Mouse (Mus musculus): ENCODE results near the gene C330007P06Rik. TPM values are rescaled to one million over a fixed set of nuclear protein-coding genes. Genes with fewer than 3 reads are reported as not detected.
A peak's percentile ranks its signal among the peaks of the same experiment; 100 is the strongest.
"Not testable (repeated sequence)": the region's sequence is repeated elsewhere in the genome, so short reads cannot be mapped to it uniquely, and the experiment has no call there.

Gene C330007P06Rik
- polyA plus RNA-seq (2015; fragmentation: Nextera tagmentation; extraction: Ambion mirVana) = 19.2 and 19.3 TPM in 2 replicates

DNA sequence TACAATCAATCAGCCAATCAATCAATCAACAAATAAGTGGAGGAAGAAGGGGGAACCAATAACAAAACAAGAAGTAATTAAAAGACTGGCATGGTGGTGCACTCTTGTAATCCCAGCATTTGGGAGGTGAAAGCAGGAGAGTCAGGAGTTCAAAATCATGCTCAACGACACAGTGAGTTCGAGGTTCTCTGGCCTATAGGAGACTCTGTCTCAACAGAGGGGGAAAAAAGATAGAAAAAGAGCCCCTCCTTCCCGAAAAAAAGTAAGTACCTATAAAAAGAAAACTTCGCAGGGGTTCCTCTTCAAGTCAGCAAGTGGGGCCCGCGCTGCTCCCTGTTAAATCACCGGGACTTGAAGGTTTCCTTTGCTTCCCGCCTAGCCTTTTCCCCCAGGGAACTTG is at the start of gene C330007P06Rik, which contains the start of gene Ube2a:
C330007P06Rik (minus strand) TSS at position 347 of the 400 bp plus-strand sequence.
Ube2a (plus strand) TSS at position 136 of the 400 bp plus-strand sequence.
- Histone ChIP-seq H3K27ac (replicated peaks) (peak within 1 kb of the TSS; percentile 77), H3K4me3 (peak within 1 kb of the TSS; percentile 75), H3K9ac (peak within 1 kb of the TSS; percentile 89), H3K36me3 (peaks cover 3% of the 10 kb centered on the region; the same call in 1 of the 2 replicates), H3K4me2 (peak within 1 kb of the TSS; percentile 69), H3K9me3 (no peaks in the 10 kb centered on the region), H3K4me1 (peaks cover 5% of the 10 kb centered on the region; the same call in 1 of the 2 replicates), H3K27me3 (replicated peaks) (0 out of 2 replicates have a peak, but pooled peaks cover 4% of the 10 kb centered on the region)
- no peak for ATAC-seq (ENCODE audit: extremely low read depth, insufficient number of reproducible peaks, low FRiP score, low TSS enrichment)
- 18% methylated on average over 8 of the region's 8 CpGs for WGBS

DNA sequence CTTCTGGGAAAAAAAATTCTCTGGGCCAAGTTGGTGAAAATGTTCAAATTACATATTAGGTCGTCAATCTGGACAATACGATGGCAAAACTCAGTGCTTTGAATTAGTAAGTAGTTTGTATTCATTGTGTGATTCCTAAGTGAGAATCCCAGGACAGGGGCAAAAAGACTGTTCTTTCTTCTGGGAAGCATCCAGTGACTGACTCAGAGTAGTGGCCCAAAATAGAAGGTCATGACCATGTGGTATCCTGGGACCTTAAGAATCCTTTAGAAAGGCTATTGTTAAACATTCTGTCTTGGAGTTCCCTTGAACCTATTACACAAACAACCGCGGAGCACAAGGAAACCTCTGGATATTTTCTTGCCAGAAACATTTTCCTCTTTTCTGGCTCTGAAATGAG is 47.4 kb upstream of the C330007P06Rik start:
- H3K27ac ChIP-seq (replicated peaks) = no peak overlapping the region
- 80% methylated on average over 4 of the region's 4 CpGs for WGBS
- no peak for ATAC-seq (ENCODE audit: extremely low read depth, insufficient number of reproducible peaks, low FRiP score, low TSS enrichment)

GRCm38 (mm10) chrX:36917749-36918148 is 43.8 kb upstream of the C330007P06Rik start:
- Histone ChIP-seq H3K4me3 (no peak overlapping the region), H3K27me3 (replicated peaks) (no peaks in the 10 kb centered on the region), H3K27ac (replicated peaks) (no peak overlapping the region), H3K36me3 (peaks cover 26% of the 10 kb centered on the region), H3K4me1 (no peaks in the 10 kb centered on the region), H3K4me2 (no peak overlapping the region), H3K9ac (no peak overlapping the region), H3K9me3 (no peaks in the 10 kb centered on the region)
- no peak for ATAC-seq (ENCODE audit: extremely low read depth, insufficient number of reproducible peaks, low FRiP score, low TSS enrichment)
- 64% methylated on average over 1 of the region's 1 CpGs for WGBS

More for the DNA sequence above, 47.4 kb upstream of the C330007P06Rik start:
- no peaks in the 10 kb centered on the region for H3K9me3 ChIP-seq
- no peak overlapping the region for H3K9ac ChIP-seq
- no peak overlapping the region for H3K4me2 ChIP-seq
- no peak overlapping the region for H3K4me3 ChIP-seq
- no peaks in the 10 kb centered on the region for H3K4me1 ChIP-seq
- H3K36me3 ChIP-seq = peaks cover 32% of the 10 kb centered on the region
- H3K27me3 ChIP-seq (replicated peaks) = no peaks in the 10 kb centered on the region

DNA sequence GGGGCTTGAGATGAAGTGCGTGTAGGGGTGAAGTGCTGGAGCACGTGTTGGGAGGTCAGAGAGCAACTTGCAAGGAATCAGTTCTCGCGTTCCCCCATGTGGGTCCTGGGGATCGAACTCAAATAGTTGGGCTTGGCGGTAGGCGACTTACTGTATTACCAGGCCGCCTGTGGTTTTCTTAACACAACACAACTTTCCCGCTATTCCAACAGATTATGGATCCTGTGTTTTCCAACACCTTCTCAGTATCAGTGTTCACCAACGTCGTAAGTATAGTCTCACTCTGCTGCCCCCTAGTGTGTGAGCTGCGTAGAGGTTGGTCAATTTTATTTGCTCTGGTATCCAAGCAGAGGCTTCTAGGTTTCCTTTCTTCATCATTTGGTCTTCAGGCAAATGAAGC is 37.4 kb upstream of the C330007P06Rik start:
- Histone ChIP-seq H3K4me1 (no peaks in the 10 kb centered on the region), H3K27me3 (replicated peaks) (no peaks in the 10 kb centered on the region), H3K36me3 (peaks cover 12% of the 10 kb centered on the region; the same call in 1 of the 2 replicates), H3K4me2 (no peak overlapping the region), H3K9me3 (no peaks in the 10 kb centered on the region), H3K4me3 (no peak overlapping the region), H3K9ac (no peak overlapping the region), H3K27ac (replicated peaks) (no peak overlapping the region)
- 34% methylated on average over 12 of the region's 12 CpGs for WGBS
- no peak for ATAC-seq (ENCODE audit: extremely low read depth, insufficient number of reproducible peaks, low FRiP score, low TSS enrichment)

- H3K27me3 ChIP-seq (replicated peaks) = no peaks in the 10 kb centered on the region
- no peak for ATAC-seq (ENCODE audit: extremely low read depth, insufficient number of reproducible peaks, low FRiP score, low TSS enrichment)
- no peak overlapping the region for H3K4me2 ChIP-seq
- H3K4me3 ChIP-seq = no peak overlapping the region
- no peak overlapping the region for H3K9ac ChIP-seq
- 30% methylated on average over 5 of the region's 5 CpGs for WGBS
- peaks cover 5% of the 10 kb centered on the region for H3K4me1 ChIP-seq
- H3K36me3 ChIP-seq = no peaks in the 10 kb centered on the region
- no peak overlapping the region for H3K27ac ChIP-seq (replicated peaks)
- H3K9me3 ChIP-seq = no peaks in the 10 kb centered on the region
Measured at GRCm38 (mm10) chrX:36906539-36906938, 32.6 kb upstream of the C330007P06Rik start.

DNA sequence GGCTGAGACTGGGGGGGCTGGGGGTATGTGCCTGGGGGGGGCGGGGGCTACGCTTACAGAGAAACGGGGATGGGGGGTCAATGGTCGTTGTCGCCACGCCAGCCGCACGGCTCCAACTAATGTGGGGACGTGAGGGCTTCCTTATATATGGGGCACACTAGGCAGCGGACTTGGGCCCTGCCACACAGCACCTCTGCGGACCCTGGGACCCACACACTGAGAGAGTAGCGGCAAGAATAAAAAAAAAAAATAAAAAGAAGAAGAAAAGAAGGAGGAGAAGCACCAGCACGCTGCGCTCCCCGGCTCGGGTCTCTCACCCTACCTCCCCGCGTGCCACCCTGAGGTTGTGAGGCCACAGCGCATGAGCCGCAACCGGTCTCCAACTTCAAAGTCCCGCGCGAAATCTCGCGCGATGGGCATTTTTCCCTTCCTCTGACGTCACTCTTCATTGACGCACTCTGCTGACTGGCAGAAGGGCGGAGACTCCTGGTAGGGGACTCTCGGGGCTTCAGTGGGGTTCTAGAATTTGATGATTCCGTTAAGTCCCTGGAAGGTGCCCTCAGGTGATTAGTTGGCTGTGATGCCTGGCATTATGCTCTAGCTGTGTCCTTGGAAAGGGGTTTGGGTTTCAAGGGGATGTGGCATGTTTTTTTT is 29.3 kb upstream of the C330007P06Rik start:
- no peaks in the 10 kb centered on the region for H3K27me3 ChIP-seq (replicated peaks)
- H3K4me1 ChIP-seq = peaks cover 5% of the 10 kb centered on the region
- no peaks in the 10 kb centered on the region for H3K36me3 ChIP-seq
- ATAC-seq (ENCODE audit: extremely low read depth, insufficient number of reproducible peaks, low FRiP score, low TSS enrichment) = peak; percentile 83
- H3K4me3 ChIP-seq = peak overlapping the region; percentile 63
- H3K27ac ChIP-seq (replicated peaks) = peak overlapping the region; percentile 63
- H3K9me3 ChIP-seq = no peaks in the 10 kb centered on the region
- 10% methylated on average over 32 of the region's 32 CpGs for WGBS
- H3K4me2 ChIP-seq = peak overlapping the region; percentile 78
- peak overlapping the region; percentile 81 for H3K9ac ChIP-seq

GRCm38 (mm10) chrX:36902321-36903114 is 28.6 kb upstream of the C330007P06Rik start, which contains the start of gene Nkrf:
TSS of gene Nkrf (minus strand) at chrX:36902899.
- H3K36me3 ChIP-seq = no peaks in the 10 kb centered on the region
- peaks cover 5% of the 10 kb centered on the region for H3K4me1 ChIP-seq
- H3K4me3 ChIP-seq = peak within 1 kb of the TSS; percentile 63
- peak within 1 kb of the TSS; percentile 81 for H3K9ac ChIP-seq
- peak within 1 kb of the TSS; percentile 63 for H3K27ac ChIP-seq (replicated peaks)
- H3K9me3 ChIP-seq = no peaks in the 10 kb centered on the region
- H3K4me2 ChIP-seq = peak within 1 kb of the TSS; percentile 78
- peak; percentile 46 for ATAC-seq (ENCODE audit: extremely low read depth, insufficient number of reproducible peaks, low FRiP score, low TSS enrichment)
- no peaks in the 10 kb centered on the region for H3K27me3 ChIP-seq (replicated peaks)
- 14% methylated on average over 35 of the region's 47 CpGs for WGBS

GRCm38 (mm10) chrX:36901655-36902054 is 27.7 kb upstream of the C330007P06Rik start:
- Histone ChIP-seq H3K9ac (peak overlapping the region; percentile 81), H3K4me3 (peak overlapping the region; percentile 63), H3K9me3 (no peaks in the 10 kb centered on the region), H3K27ac (replicated peaks) (no peak overlapping the region), H3K4me1 (peaks cover 5% of the 10 kb centered on the region), H3K4me2 (peak overlapping the region; percentile 78), H3K27me3 (replicated peaks) (no peaks in the 10 kb centered on the region), H3K36me3 (no peaks in the 10 kb centered on the region)
- 33% methylated on average over 3 of the region's 3 CpGs for WGBS
- ATAC-seq (ENCODE audit: extremely low read depth, insufficient number of reproducible peaks, low FRiP score, low TSS enrichment) = no peak

DNA sequence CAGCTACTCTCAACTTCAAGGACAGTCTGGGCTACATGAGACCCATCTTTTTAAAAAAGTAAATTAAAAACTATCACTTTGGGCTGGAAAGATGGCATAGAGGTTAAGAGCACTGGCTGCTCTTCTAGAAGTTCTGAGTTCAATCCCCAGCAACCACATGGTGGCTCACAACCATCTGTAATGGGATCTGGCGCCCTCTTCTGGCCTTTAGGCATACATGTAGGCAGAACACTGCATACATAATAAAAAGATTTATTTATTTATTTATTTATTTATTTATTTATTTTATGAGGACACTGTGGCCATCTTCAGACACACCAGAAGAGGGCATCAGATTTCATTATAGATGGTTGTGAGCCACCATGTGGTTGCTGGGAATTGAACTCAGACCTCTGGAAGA is 25.0 kb upstream of the C330007P06Rik start:
- not testable (repeated sequence) for H3K36me3 ChIP-seq; H3K27me3 ChIP-seq (replicated peaks); ATAC-seq (ENCODE audit: extremely low read depth, insufficient number of reproducible peaks, low FRiP score, low TSS enrichment); H3K4me1 ChIP-seq; H3K4me2 ChIP-seq; H3K9me3 ChIP-seq; H3K9ac ChIP-seq; H3K4me3 ChIP-seq; H3K27ac ChIP-seq (replicated peaks)
- WGBS = 42% methylated on average over 1 of the region's 1 CpGs

- ATAC-seq (ENCODE audit: extremely low read depth, insufficient number of reproducible peaks, low FRiP score, low TSS enrichment) = no peak
- Histone ChIP-seq H3K9ac (no peak overlapping the region), H3K27me3 (replicated peaks) (no peaks in the 10 kb centered on the region), H3K4me3 (no peak overlapping the region), H3K9me3 (no peaks in the 10 kb centered on the region; the same call in 1 of the 2 replicates), H3K36me3 (peaks cover 23% of the 10 kb centered on the region), H3K4me2 (no peak overlapping the region), H3K4me1 (no peaks in the 10 kb centered on the region), H3K27ac (replicated peaks) (no peak overlapping the region)
- 90% methylated on average over 1 of the region's 1 CpGs for WGBS
Measured at GRCm38 (mm10) chrX:36884719-36885118, 10.8 kb upstream of the C330007P06Rik start.

- Histone ChIP-seq H3K36me3 (peaks cover 5% of the 10 kb centered on the region; the same call in 1 of the 2 replicates), H3K4me3 (peak overlapping the region; percentile 75), H3K9ac (peak overlapping the region; percentile 89), H3K4me2 (peak overlapping the region; percentile 69), H3K27me3 (replicated peaks) (0 out of 2 replicates have a peak, but pooled peaks cover 4% of the 10 kb centered on the region), H3K4me1 (peaks cover 5% of the 10 kb centered on the region; the same call in 1 of the 2 replicates), H3K9me3 (no peaks in the 10 kb centered on the region), H3K27ac (replicated peaks) (peak overlapping the region; percentile 77)
- WGBS = 10% methylated on average over 34 of the region's 36 CpGs
- peak; percentile 35; the same call in 1 of the 2 replicates for ATAC-seq (ENCODE audit: extremely low read depth, insufficient number of reproducible peaks, low FRiP score, low TSS enrichment)
Measured at GRCm38 (mm10) chrX:36874704-36875128, 805 bp upstream of the C330007P06Rik start.
